Mouse (Mus musculus): Measurements from ENCODE around the gene Gnb3.
A peak's percentile ranks its signal among the peaks of the same experiment; 100 is the strongest.

The Gnb3 gene

GRCm38 (mm10) chr6:124840241-124841167, at the start of gene Gnb3:
Gnb3 (minus strand) TSS chr6:124840275.
- no peak for DNase-seq

GRCm38 (mm10) chr6:124888555-124889125, 48.6 kb upstream of the Gnb3 start:
- no peak for DNase-seq

- no peak for DNase-seq
Observed at GRCm38 (mm10) chr6:124887986-124888385, 47.9 kb upstream of the Gnb3 start, which contains the start of gene Cd4. Cd4 (minus strand) TSS chr6:124888221.

- no peak for DNase-seq
Observed at GRCm38 (mm10) chr6:124885956-124886381, 45.9 kb upstream of the Gnb3 start.

GRCm38 (mm10) chr6:124884714-124885500, 44.8 kb upstream of the Gnb3 start:
- DNase-seq, result peak; percentile 97

GRCm38 (mm10) chr6:124883351-124883750, 43.3 kb upstream of the Gnb3 start:
- no peak for DNase-seq

- DNase-seq, result no peak
Observed at GRCm38 (mm10) chr6:124881821-124882220, 41.7 kb upstream of the Gnb3 start.

- DNase-seq, result no peak
Observed at GRCm38 (mm10) chr6:124879390-124879789, 39.3 kb upstream of the Gnb3 start.

GRCm38 (mm10) chr6:124874348-124874747, 34.3 kb upstream of the Gnb3 start:
- DNase-seq, result no peak

- no peak for DNase-seq
Observed at GRCm38 (mm10) chr6:124866560-124866959, 26.5 kb upstream of the Gnb3 start.

- DNase-seq, result no peak
Observed at GRCm38 (mm10) chr6:124865766-124866362, 25.8 kb upstream of the Gnb3 start.

- DNase-seq, result peak; percentile 95
Observed at GRCm38 (mm10) chr6:124863658-124864298, 23.7 kb upstream of the Gnb3 start, which contains the start of gene Gpr162. Gpr162 (minus strand) TSS chr6:124863983.

- DNase-seq, result no peak
Observed at GRCm38 (mm10) chr6:124863125-124863657, 23.1 kb upstream of the Gnb3 start.

GRCm38 (mm10) chr6:124862406-124863124, 22.5 kb upstream of the Gnb3 start:
- DNase-seq, result no peak

GRCm38 (mm10) chr6:124861802-124862201, 21.7 kb upstream of the Gnb3 start:
- no peak for DNase-seq

GRCm38 (mm10) chr6:124861266-124861665, 21.2 kb upstream of the Gnb3 start:
- no peak for DNase-seq

- DNase-seq, result no peak
Observed at GRCm38 (mm10) chr6:124860511-124860910, 20.4 kb upstream of the Gnb3 start.

GRCm38 (mm10) chr6:124859725-124860124, 19.6 kb upstream of the Gnb3 start:
- peak; percentile 96 for DNase-seq

- DNase-seq, result peak; percentile 94
Observed at GRCm38 (mm10) chr6:124858561-124859318, 18.7 kb upstream of the Gnb3 start.

GRCm38 (mm10) chr6:124857840-124858530, 17.9 kb upstream of the Gnb3 start:
- no peak for DNase-seq

Data from heart, adult 11 months (tissue).